Mouse (Mus musculus) forebrain, embryonic 12.5 days (tissue): Measurements from ENCODE around the gene Rbms1. TPM values are rescaled to one million over a fixed set of nuclear protein-coding genes. Genes with fewer than 3 reads are reported as not detected.
"Not testable (repeated sequence)": the region's sequence is repeated elsewhere in the genome, so short reads cannot be mapped to it uniquely, and the experiment has no call there.

Experiments
- ATAC-seq: fragments of 200-750 bp; cut with Nextera tagmentation; 2 replicates; pipeline ENCODE4 v1.8.0; 2017; ENCODE audit warnings: moderate TSS enrichment; ENCODE audit not compliant: low FRiP score
- H3K27ac ChIP-seq: fragments of 300-500 bp; sonication (generic); 2 replicates; pipeline ENCODE4 v1.5.1; 2016; ENCODE audit warnings: mild to moderate bottlenecking
- H3K27me3 ChIP-seq: fragments of 300-500 bp; sonication (generic); 2 replicates; pipeline ENCODE4 v1.6.1; 2016; ENCODE audit warnings: mild to moderate bottlenecking
- H3K36me3 ChIP-seq: fragments of 300-500 bp; sonication (generic); replicated peaks from 2 replicates; pipeline ENCODE4 v1.6.1; 2016; ENCODE audit warnings: mild to moderate bottlenecking
- H3K4me1 ChIP-seq: fragments of 300-500 bp; sonication (generic); 2 replicates; pipeline ENCODE4 v1.6.1; 2016
- H3K4me2 ChIP-seq: fragments of 300-500 bp; sonication (generic); 2 replicates; pipeline ENCODE4 v1.6.1; 2016; ENCODE audit warnings: mild to moderate bottlenecking, moderate library complexity
- H3K4me3 ChIP-seq: fragments of 300-500 bp; sonication (generic); replicated peaks from 2 replicates; pipeline ENCODE4 v1.5.1; 2016; ENCODE audit warnings: mild to moderate bottlenecking
- H3K9ac ChIP-seq: fragments of 300-500 bp; sonication (generic); 2 replicates; pipeline ENCODE4 v1.6.1; 2016; ENCODE audit warnings: mild to moderate bottlenecking
- H3K9me3 ChIP-seq: fragments of 300-500 bp; sonication (generic); 2 replicates; pipeline ENCODE4 v1.6.1; 2016
- whole genome bisulfite sequencing: fragments of 180-500 bp; shearing (Covaris S2); methylation state at CpG from one replicate; pipeline ENCODE4 v1.1.7; 2016; 5-methylcytosine and 5-hydroxymethylcytosine counted together
- polyA plus RNA-seq: library from polyadenylated mRNA; unstranded; fragments of >200 nt; fragmentation: Nextera tagmentation; extraction: Ambion mirVana; gene quantifications from 2 replicates; pipeline ENCODE4 v1.2.1, GENCODE M21; 2016

The Rbms1 gene
- polyA plus RNA-seq, 1 experiment from 2014 or later: 31.9 TPM

DNA sequence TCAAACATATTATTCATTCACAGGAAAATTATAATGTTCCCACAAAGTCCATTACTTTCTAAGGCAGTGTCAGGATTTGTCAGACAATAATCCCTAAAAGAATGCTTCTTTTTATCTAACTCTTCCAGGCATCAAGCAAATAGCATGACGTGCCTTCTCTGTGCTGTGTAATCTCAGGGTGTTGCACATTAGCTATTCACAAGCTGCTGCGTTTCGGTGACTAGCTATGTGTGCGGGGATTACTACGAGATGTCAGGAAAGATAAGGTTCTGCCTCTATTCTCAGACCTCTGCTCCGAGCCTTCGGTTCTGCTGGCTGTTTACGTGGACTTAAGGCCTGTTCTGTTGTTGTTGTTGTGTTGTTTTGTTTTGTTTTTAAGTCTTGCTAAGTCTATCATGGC, 130.7 kb downstream of the Rbms1 start:
- Histone ChIP-seq H3K9me3 (no peaks in the 10 kb centered on the region), H3K4me1 (peaks cover 7% of the 10 kb centered on the region), H3K36me3 (no peaks in the 10 kb centered on the region), H3K9ac (no peak overlapping the region), H3K4me2 (no peak overlapping the region), H3K27me3 (peaks cover 4% of the 10 kb centered on the region; the same call in 1 of the 2 replicates), H3K27ac (no peak overlapping the region), H3K4me3 (no peak overlapping the region)
- no peak for ATAC-seq
- 62% methylated on average over 8 of the region's 8 CpGs for WGBS

DNA sequence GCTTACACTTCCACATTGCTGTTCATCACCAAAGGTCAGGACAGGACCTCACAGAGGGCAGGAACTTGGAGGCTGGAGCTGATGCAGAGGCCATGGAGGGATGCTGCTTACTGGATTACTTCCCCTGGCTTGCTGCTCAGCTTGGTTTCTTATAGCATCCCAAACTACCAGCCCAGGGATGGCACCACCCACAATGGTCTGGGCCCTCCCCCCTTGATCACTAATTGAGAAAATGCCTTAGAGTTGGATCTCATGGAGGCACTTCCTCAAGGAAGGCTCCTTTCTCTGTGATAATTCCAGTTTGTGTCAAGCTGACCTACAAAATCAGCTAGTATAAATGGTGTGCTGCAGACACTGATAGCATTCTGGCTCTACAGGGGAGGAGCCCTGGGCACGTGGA, 132.5 kb downstream of the Rbms1 start:
- not testable (repeated sequence) for H3K4me1 ChIP-seq, H3K9me3 ChIP-seq, H3K9ac ChIP-seq, H3K36me3 ChIP-seq, H3K27ac ChIP-seq, H3K4me2 ChIP-seq, H3K4me3 ChIP-seq, H3K27me3 ChIP-seq, ATAC-seq
- 56% methylated on average over 1 of the region's 1 CpGs for WGBS

DNA sequence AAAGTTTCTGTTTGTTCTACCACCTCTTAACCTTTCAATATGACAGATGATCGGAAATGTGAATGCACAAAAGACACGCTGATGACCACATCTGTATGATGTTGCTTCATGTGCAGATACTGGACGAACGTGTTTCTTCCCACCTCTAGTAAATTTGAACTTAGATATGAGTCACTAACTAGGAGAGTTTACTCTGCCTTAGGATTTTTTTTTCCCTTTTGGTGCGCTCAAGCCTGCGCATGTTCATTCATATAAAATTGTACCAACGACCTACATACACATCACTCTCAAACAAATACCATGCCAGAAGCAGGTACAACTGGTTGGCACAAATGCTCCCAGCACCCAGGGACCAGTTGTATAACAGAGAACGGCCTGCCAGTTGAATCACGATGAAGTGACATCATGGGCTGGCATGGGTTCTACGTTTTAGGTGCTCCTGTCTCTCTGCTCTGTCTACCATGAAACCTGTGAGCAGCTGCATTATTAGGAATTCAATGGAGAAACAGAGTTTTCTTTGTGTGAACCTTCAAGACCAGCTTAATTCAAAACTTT, 134.0 kb downstream of the Rbms1 start:
- ATAC-seq: no peak
- no peaks in the 10 kb centered on the region for H3K36me3 ChIP-seq
- H3K4me1 ChIP-seq: peaks cover 7% of the 10 kb centered on the region
- no peak overlapping the region for H3K4me3 ChIP-seq
- H3K4me2 ChIP-seq: no peak overlapping the region
- H3K27me3 ChIP-seq: peaks cover 4% of the 10 kb centered on the region; the same call in 1 of the 2 replicates
- 90% methylated on average over 10 of the region's 10 CpGs for WGBS
- no peaks in the 10 kb centered on the region for H3K9me3 ChIP-seq
- H3K9ac ChIP-seq: no peak overlapping the region
- no peak overlapping the region for H3K27ac ChIP-seq

DNA sequence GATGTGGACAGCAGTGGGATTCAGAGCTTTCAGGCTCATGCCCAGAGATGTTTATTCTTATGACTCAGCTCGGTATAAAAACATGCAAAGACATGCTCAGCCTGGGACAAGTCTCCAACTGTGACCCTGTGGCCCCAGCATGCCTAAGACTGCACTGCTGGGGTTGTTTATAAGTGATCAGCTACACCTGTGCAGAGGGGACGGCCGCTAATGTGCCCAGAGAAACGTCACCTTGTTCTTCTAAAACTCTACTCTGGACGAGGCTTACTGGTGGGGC, 135.9 kb downstream of the Rbms1 start:
- Histone ChIP-seq H3K9me3 (no peaks in the 10 kb centered on the region), H3K36me3 (no peaks in the 10 kb centered on the region), H3K27ac (no peak overlapping the region), H3K9ac (no peak overlapping the region), H3K4me2 (no peak overlapping the region), H3K4me1 (peaks cover 2% of the 10 kb centered on the region), H3K27me3 (peaks cover 4% of the 10 kb centered on the region; the same call in 1 of the 2 replicates), H3K4me3 (no peak overlapping the region)
- WGBS: 83% methylated on average over 5 of the region's 5 CpGs
- ATAC-seq: no peak

DNA sequence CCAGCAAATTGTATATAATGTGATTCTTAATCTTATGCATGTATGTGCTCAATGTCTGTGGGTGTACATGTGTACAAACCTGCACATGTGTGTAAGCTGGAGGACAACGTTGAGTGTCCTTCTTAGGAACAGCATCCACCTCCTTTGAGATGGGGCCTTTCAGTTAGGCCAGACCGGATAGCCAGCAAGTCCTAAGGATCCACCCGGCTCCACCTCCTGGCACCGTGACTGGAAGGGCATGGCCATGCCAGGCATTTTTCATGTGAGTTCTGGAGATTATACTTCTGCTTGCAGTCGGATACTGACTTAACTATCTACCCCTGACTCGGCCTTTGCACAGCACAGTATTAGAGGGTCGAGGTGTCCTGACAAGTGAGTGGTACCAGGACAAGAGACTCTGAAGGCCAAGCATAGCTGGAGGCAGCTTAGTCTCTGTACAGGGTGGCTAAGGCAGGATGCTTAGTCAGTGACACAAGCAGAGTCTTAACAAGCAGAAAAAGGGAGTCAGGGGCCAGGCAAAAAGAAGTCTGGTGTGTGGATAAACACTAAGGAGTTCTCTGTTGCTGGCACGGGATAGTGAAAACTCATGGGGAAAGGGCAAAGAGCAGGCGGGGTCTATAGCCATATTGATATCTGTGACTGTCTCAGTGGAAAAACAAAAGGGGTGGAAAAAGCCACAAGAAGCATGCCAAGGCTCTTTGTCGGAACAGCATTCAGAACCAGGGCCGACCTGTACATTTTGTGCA, 136.4 kb downstream of the Rbms1 start:
- H3K4me1 ChIP-seq: no peaks in the 10 kb centered on the region
- H3K9ac ChIP-seq: no peak overlapping the region
- H3K4me3 ChIP-seq: no peak overlapping the region
- H3K9me3 ChIP-seq: no peaks in the 10 kb centered on the region
- ATAC-seq: no peak
- WGBS: 94% methylated on average over 11 of the region's 11 CpGs
- no peak overlapping the region for H3K4me2 ChIP-seq
- H3K27ac ChIP-seq: no peak overlapping the region
- peaks cover 8% of the 10 kb centered on the region; the same call in 1 of the 2 replicates for H3K27me3 ChIP-seq
- H3K36me3 ChIP-seq: no peaks in the 10 kb centered on the region

DNA sequence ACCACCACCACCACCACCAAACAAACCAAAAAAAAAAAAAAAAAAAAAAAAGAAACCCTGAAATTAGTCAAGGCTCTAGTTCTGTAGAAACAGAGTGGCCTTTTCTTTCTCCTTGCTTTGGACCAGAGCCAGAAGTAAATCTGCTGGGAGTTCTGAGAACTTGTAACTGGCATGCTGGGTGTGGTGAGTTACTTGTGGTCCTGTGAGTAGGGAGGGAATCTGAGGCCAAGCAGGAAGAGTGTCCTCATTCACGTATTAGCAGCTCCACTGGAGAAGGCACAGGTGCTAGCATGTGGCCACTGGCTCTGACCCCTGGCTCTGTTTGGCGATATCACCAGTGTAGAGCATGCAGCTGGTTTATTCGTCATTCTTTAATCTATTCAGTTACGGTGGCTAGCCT, 137.3 kb downstream of the Rbms1 start:
- Histone ChIP-seq H3K4me2 (no peak overlapping the region), H3K4me1 (no peaks in the 10 kb centered on the region), H3K9me3 (no peaks in the 10 kb centered on the region), H3K9ac (no peak overlapping the region), H3K27ac (no peak overlapping the region), H3K4me3 (no peak overlapping the region), H3K27me3 (peaks cover 10% of the 10 kb centered on the region; the same call in 1 of the 2 replicates), H3K36me3 (no peaks in the 10 kb centered on the region)
- 82% methylated on average over 4 of the region's 4 CpGs for WGBS
- no peak for ATAC-seq

DNA sequence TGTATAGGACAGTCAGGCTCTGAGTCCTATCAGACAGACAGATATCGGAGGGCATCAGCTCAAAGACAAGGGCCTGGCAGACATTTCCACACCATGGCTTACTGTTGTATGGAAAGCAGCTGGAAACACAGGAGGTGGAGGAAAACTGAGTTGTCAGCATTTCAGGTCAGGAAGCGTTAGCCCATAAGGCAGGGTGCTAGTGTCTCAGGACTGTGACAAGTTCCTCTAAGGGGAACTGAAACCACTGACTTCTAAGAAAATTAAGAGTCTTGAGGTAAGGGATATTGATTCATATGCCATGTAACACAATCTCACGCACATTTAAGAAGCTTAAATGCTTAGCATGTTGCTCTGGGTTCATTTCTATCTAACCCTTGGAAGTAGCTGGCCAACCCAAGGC, 141.4 kb downstream of the Rbms1 start:
- 91% methylated on average over 3 of the region's 3 CpGs for WGBS
- Histone ChIP-seq H3K9me3 (no peaks in the 10 kb centered on the region), H3K4me3 (no peak overlapping the region), H3K4me1 (no peaks in the 10 kb centered on the region), H3K27me3 (peaks cover 12% of the 10 kb centered on the region), H3K36me3 (no peaks in the 10 kb centered on the region), H3K27ac (no peak overlapping the region), H3K9ac (no peak overlapping the region), H3K4me2 (no peak overlapping the region)
- no peak for ATAC-seq

DNA sequence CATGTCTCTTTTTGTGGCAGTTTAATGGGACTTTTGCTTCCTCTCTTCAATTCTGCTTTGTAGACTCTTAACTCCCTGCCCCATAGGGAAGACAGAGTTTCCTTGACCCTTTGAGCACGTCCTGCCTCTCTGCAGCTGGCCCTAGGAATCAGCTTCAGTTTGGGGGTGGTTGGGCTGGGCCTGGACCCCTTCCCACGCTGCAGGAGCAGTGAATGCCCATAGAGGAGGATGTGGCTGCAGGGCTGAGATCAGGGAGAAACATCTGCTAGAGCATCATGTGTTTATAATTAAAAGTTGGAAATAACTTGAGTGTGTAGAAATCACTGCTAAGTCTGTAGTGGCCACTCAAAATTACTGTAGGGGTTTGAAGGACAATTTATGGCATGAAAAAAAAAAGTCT, 144.4 kb downstream of the Rbms1 start:
- Histone ChIP-seq H3K27ac (no peak overlapping the region), H3K27me3 (peaks cover 17% of the 10 kb centered on the region), H3K9ac (no peak overlapping the region), H3K36me3 (no peaks in the 10 kb centered on the region), H3K4me1 (no peaks in the 10 kb centered on the region), H3K4me2 (no peak overlapping the region), H3K9me3 (no peaks in the 10 kb centered on the region), H3K4me3 (no peak overlapping the region)
- no peak for ATAC-seq
- 4% methylated on average over 2 of the region's 2 CpGs for WGBS

DNA sequence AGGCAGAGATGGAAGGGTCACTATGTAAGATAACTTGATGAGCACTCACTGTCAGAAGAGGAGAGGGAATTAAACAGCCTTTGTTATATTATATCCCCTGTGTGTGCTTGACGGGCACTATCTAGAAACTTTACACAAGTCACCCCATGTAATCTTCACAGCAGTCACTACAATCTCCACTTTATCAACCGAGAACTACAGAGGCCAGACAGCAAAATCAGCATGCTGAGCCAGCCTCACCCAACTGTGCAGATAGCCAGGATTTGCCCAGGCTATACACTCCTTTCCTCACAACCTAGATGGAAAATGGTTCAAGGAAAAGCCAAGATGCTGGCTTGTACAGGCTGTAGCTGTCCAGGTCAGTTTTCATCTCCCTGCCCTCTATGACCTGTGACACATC, 146.7 kb downstream of the Rbms1 start:
- no peak overlapping the region for H3K27ac ChIP-seq
- no peak overlapping the region for H3K4me2 ChIP-seq
- H3K4me1 ChIP-seq: no peaks in the 10 kb centered on the region
- ATAC-seq: no peak
- WGBS: 77% methylated on average over 2 of the region's 2 CpGs
- H3K9me3 ChIP-seq: no peaks in the 10 kb centered on the region
- no peak overlapping the region for H3K4me3 ChIP-seq
- H3K36me3 ChIP-seq: no peaks in the 10 kb centered on the region
- H3K27me3 ChIP-seq: peaks cover 28% of the 10 kb centered on the region
- H3K9ac ChIP-seq: no peak overlapping the region

DNA sequence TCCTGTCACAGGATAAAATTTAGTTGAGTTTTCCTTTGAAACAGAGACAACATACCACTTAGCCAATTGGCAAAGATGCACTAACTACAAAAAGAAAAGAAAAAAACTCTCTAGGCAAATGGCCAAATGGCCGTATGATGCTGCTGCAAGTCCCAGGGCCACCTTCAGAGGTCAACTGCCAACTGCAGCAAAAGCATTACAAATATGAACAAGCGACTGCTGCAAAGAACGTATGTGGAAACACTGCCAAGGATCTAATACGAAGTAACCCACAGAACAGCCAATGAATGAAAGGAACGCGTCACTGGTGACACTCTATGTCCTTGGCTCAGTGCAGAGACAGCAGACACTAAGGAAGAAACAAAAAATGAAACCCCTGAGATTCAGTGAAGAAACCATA, 148.2 kb downstream of the Rbms1 start:
- WGBS: 88% methylated on average over 6 of the region's 6 CpGs
- Histone ChIP-seq H3K4me2 (no peak overlapping the region), H3K36me3 (no peaks in the 10 kb centered on the region), H3K4me1 (no peaks in the 10 kb centered on the region), H3K9me3 (no peaks in the 10 kb centered on the region), H3K4me3 (no peak overlapping the region), H3K27me3 (peaks cover 34% of the 10 kb centered on the region), H3K27ac (no peak overlapping the region), H3K9ac (no peak overlapping the region)
- no peak for ATAC-seq

DNA sequence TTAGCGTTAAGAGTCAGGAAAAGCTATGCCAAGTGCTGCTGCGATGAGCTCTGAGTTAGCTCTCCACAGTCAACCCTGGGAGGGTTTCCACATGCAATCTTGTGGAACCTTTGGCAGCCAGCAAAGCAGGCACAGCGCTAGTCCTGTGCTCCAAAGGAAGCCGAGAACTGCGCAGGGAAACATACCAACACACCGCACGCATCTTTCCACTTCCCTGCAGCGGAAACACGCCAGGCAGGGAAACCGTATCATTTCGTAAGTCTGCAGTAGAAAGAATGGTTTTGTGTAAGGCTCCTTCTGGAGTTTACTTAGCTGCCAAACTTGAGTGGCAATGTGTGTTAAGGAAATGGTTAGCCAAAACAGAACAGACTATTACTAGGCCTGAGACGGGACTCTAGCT, 150.0 kb downstream of the Rbms1 start:
- H3K27me3 ChIP-seq: peaks cover 49% of the 10 kb centered on the region
- H3K9me3 ChIP-seq: no peaks in the 10 kb centered on the region
- no peak for ATAC-seq
- H3K36me3 ChIP-seq: no peaks in the 10 kb centered on the region
- 0 out of 2 replicates have a peak, but pooled peaks cover 2% of the 10 kb centered on the region for H3K4me1 ChIP-seq
- 91% methylated on average over 12 of the region's 12 CpGs for WGBS
- H3K4me2 ChIP-seq: no peak overlapping the region
- H3K9ac ChIP-seq: no peak overlapping the region
- no peak overlapping the region for H3K4me3 ChIP-seq
- H3K27ac ChIP-seq: no peak overlapping the region

DNA sequence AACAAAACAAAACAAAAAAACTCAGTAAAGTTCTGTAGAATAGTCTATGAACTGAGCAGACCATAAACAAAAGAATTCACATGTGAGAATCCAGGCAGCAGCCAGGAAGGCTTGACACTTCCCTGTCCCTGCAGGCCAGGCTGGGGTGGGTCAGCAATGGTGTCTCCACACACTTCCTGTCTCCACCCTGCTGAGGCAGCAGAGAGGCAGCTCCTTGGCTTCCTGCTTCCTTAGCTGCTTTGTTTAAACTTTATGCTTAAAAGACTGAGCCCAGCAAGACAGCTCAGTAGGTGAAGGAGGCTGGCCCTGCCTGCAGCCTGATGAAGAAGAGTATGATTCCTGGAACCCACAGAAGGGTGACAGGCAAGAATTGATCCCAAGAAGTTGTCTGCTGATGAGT, 152.4 kb downstream of the Rbms1 start:
- Histone ChIP-seq H3K27ac (no peak overlapping the region), H3K9ac (no peak overlapping the region), H3K9me3 (no peaks in the 10 kb centered on the region), H3K36me3 (no peaks in the 10 kb centered on the region), H3K4me2 (no peak overlapping the region), H3K4me1 (0 out of 2 replicates have a peak, but pooled peaks cover 2% of the 10 kb centered on the region), H3K4me3 (no peak overlapping the region), H3K27me3 (peaks cover 66% of the 10 kb centered on the region)
- ATAC-seq: no peak

DNA sequence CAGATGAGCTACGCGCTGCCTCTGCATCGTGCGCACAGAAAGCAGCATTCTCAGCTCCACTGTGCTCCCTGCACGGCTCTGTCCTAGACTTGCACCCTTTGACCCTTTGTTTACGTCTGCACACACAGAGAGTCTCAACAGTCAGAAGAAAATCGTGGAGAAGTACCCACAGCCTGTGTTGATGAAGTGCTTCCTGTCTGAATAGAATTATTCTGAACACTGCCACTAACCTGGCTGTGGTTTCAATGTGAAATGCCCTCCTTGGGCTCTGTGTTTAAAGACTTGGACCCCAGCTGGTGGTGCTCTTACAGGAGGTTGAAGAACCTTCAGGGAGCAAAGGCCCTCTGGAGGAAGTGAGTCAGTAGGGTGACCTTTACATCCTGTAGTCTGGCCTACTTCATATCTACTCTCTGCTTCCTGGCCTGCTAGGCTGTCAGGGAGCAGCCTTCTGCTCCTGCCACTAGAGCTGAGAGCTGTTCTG, 153.5 kb downstream of the Rbms1 start:
- peaks cover 78% of the 10 kb centered on the region for H3K27me3 ChIP-seq
- H3K27ac ChIP-seq: no peak overlapping the region
- H3K9me3 ChIP-seq: no peaks in the 10 kb centered on the region
- 0 out of 2 replicates have a peak, but pooled peaks cover 2% of the 10 kb centered on the region for H3K4me1 ChIP-seq
- no peak overlapping the region for H3K4me3 ChIP-seq
- H3K9ac ChIP-seq: no peak overlapping the region
- H3K36me3 ChIP-seq: no peaks in the 10 kb centered on the region
- WGBS: 69% methylated on average over 7 of the region's 7 CpGs
- ATAC-seq: no peak
- H3K4me2 ChIP-seq: no peak overlapping the region
